Mouse (Mus musculus) heart, embryonic 16.5 days (tissue): ENCODE measurements around the gene Hcfc1r1. TPM values are rescaled to one million over a fixed set of nuclear protein-coding genes. Genes with fewer than 3 reads are reported as not detected.

Source experiments
- ATAC-seq: fragments of 200-750 bp; cut with Nextera tagmentation; replicated peaks from 2 replicates; pipeline ENCODE4 v1.8.0; 2017; ENCODE audit warnings: moderate number of reproducible peaks; ENCODE audit not compliant: insufficient read depth, low FRiP score; ENCODE audit errors: extremely low read depth
- H3K27ac ChIP-seq: fragments of 300-500 bp; sonication (generic); 2 replicates; pipeline ENCODE4 v1.5.1; 2014; ENCODE audit warnings: mild to moderate bottlenecking, low read length, control low read depth, moderate library complexity
- H3K27me3 ChIP-seq: fragments of 300-500 bp; sonication (generic); 2 replicates; pipeline ENCODE4 v1.6.1; 2014; ENCODE audit warnings: low read length, mixed read lengths; ENCODE audit not compliant: control insufficient read depth, insufficient read depth
- H3K36me3 ChIP-seq: fragments of 300-500 bp; sonication (generic); 2 replicates; pipeline ENCODE4 v1.6.1; 2014; ENCODE audit not compliant: control insufficient read depth, insufficient read depth
- H3K4me1 ChIP-seq: fragments of 300-500 bp; sonication (generic); 2 replicates; pipeline ENCODE4 v1.6.1; 2014; ENCODE audit warnings: low read length, mixed read lengths; ENCODE audit not compliant: control insufficient read depth, insufficient read depth
- H3K4me2 ChIP-seq: fragments of 300-500 bp; sonication (generic); 2 replicates; pipeline ENCODE4 v1.6.1; 2014; ENCODE audit warnings: low read depth, mild to moderate bottlenecking, control low read depth, low read length
- H3K4me3 ChIP-seq: fragments of 300-500 bp; sonication (generic); 2 replicates; pipeline ENCODE4 v1.5.1; 2014; ENCODE audit warnings: mild to moderate bottlenecking, control low read depth, low read length
- H3K9ac ChIP-seq: fragments of 300-500 bp; sonication (generic); 2 replicates; pipeline ENCODE4 v1.6.1; 2014; ENCODE audit warnings: low read length, control low read depth
- H3K9me3 ChIP-seq: fragments of 300-500 bp; sonication (generic); replicated peaks from 2 replicates; pipeline ENCODE4 v1.6.1; 2016; ENCODE audit warnings: low read length; ENCODE audit not compliant: control insufficient read depth
- WGBS: fragments of 180-500 bp; shearing (Covaris S2); extraction: QIAGEN DNeasy Blood & Tissue Kit; methylation state at CpG from one replicate; pipeline ENCODE4 v1.1.7; 2014; 5-methylcytosine and 5-hydroxymethylcytosine counted together
- polyA plus RNA-seq: library from polyadenylated mRNA; unstranded; fragments of >200 nt; fragmentation: Nextera tagmentation; extraction: Ambion mirVana; gene quantifications from 2 replicates; pipeline ENCODE4 v1.2.1, GENCODE M21; 2015

Hcfc1r1 gene
- polyA plus RNA-seq, 1 experiment from 2014 or later = 214 TPM

- no peak for ATAC-seq
- H3K27me3 ChIP-seq = 0 out of 2 replicates have a peak, but pooled peaks cover 4% of the 10 kb centered on the region
- H3K9ac ChIP-seq = no peak within 1 kb of the TSS
Measured at GRCm38 (mm10) chr17:23722376-23723125, 49.2 kb downstream of the Hcfc1r1 start, which contains the start of gene 1520401A03Rik. Gene 1520401A03Rik, minus strand, starts transcription at chr17:23722783.

More at GRCm38 (mm10) chr17:23722376-23723125, 49.2 kb downstream of the Hcfc1r1 start, which contains the start of gene 1520401A03Rik:
- Histone ChIP-seq H3K36me3 (no peaks in the 10 kb centered on the region), H3K4me2 (no peak within 1 kb of the TSS), H3K9me3 (no peaks in the 10 kb centered on the region), H3K4me1 (peaks cover 10% of the 10 kb centered on the region), H3K27ac (no peak within 1 kb of the TSS), H3K4me3 (no peak within 1 kb of the TSS)
- 46% methylated on average over 7 of the region's 7 CpGs for WGBS

Other genes starting within 250 kb of the Hcfc1r1 start
- gene Vmn2r117, start 193.9 kb upstream of the Hcfc1r1 start, polyA plus RNA-seq = not detected in 2 replicates
- 12.9 and 14.5 TPM in 2 replicates for gene Zfp213, start 109.4 kb upstream of the Hcfc1r1 start, polyA plus RNA-seq
- 7.3 and 8.5 TPM in 2 replicates for gene Zfp13, start 74.1 kb upstream of the Hcfc1r1 start, polyA plus RNA-seq
- not detected in 2 replicates for gene Zscan10, start 72.7 kb upstream of the Hcfc1r1 start, polyA plus RNA-seq
- gene Mmp25, start 28.3 kb upstream of the Hcfc1r1 start, polyA plus RNA-seq = 0.24 and 0.25 TPM in 2 replicates
- gene Bicdl2, start 13.1 kb upstream of the Hcfc1r1 start, polyA plus RNA-seq = 0.45 and 0.67 TPM in 2 replicates
- 38.7 and 39.1 TPM in 2 replicates for gene Thoc6, start 286 bp downstream of the Hcfc1r1 start, polyA plus RNA-seq
- 100 and 122 TPM in 2 replicates for gene Tnfrsf12a, start 3.9 kb downstream of the Hcfc1r1 start, polyA plus RNA-seq
- gene Cldn6, start 5.7 kb downstream of the Hcfc1r1 start, polyA plus RNA-seq = 1.7 and 15.9 TPM in 2 replicates
- gene Cldn9, start 10.4 kb downstream of the Hcfc1r1 start, polyA plus RNA-seq = 0.22 and 0.84 TPM in 2 replicates
- gene 1520401A03Rik, start 49.2 kb downstream of the Hcfc1r1 start, polyA plus RNA-seq = not detected in 2 replicates
- gene Pkmyt1, start 52.7 kb downstream of the Hcfc1r1 start, polyA plus RNA-seq = 29.7 and 33.3 TPM in 2 replicates
- gene Paqr4, start 67.3 kb downstream of the Hcfc1r1 start, polyA plus RNA-seq = 16.8 and 19.8 TPM in 2 replicates
- gene Kremen2, start 72.2 kb downstream of the Hcfc1r1 start, polyA plus RNA-seq = 1.8 and 3.7 TPM in 2 replicates
- 42.2 and 46.9 TPM in 2 replicates for gene Flywch1, start 98.0 kb downstream of the Hcfc1r1 start, polyA plus RNA-seq
- 4.3 and 5.9 TPM in 2 replicates for gene Flywch2, start 112.5 kb downstream of the Hcfc1r1 start, polyA plus RNA-seq
- 311 and 314 TPM in 2 replicates for gene Srrm2, start 116.9 kb downstream of the Hcfc1r1 start, polyA plus RNA-seq
- 812 and 839 TPM in 2 replicates for gene Elob, start 155.5 kb downstream of the Hcfc1r1 start, polyA plus RNA-seq
- not detected in 2 replicates for gene Prss33, start 162.5 kb downstream of the Hcfc1r1 start, polyA plus RNA-seq
- gene Prss32, start 170.3 kb downstream of the Hcfc1r1 start, polyA plus RNA-seq = 0.11 and 0.50 TPM in 2 replicates
- 0.21 and 0.22 TPM in 2 replicates for gene Prss41, start 170.6 kb downstream of the Hcfc1r1 start, polyA plus RNA-seq
- not detected in 2 replicates for gene Prss21, start 194.5 kb downstream of the Hcfc1r1 start, polyA plus RNA-seq
- gene Dcpp1, start 207.3 kb downstream of the Hcfc1r1 start, polyA plus RNA-seq = not detected in 2 replicates
- 0.21 TPM in 1 of 2 replicates, not detected in the other for gene Dcpp2, start 207.3 kb downstream of the Hcfc1r1 start, polyA plus RNA-seq
- gene Dcpp3, start 243.9 kb downstream of the Hcfc1r1 start, polyA plus RNA-seq = not detected in 2 replicates